27 mouse cellular contexts compared by ENCODE assay signal in the genomic region with DNA sequence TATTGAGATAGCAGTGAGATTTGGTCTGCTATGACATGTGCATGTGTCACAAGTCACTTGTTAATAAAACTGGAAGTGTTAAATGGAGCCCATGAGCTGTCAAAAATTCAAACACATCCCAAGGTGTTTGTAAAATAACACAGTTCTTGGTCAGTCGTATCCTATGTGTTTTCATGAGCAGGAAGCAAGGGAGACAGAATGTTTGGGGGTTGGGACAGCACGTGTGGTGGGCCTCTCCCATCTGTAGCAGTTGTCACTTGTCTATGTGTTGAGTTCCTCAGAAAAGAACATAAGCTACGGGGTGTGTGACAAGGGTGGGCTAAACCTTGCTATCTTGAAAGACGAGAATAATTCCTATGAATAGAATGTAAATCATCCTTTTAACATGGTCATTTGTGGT. TPM values are rescaled to one million over a fixed set of nuclear protein-coding genes. Genes with fewer than 3 reads are reported as not detected.
DNase-seq lines count a peak whose midpoint lies in the region; ATAC-seq and TF ChIP-seq lines count a peak whose summit lies in the region.
"Had no signal": no experiment of that assay in that cellular context is flagged by ENCODE, and none has a peak within 500 bp of the region (broad histone marks: within the 10 kb centered on the region; RNA-seq: fewer than 3 reads in every experiment).

No protein-coding gene starts in this region.

- peak overlapping the region; percentile 2; the same call in 1 of the 2 replicates for H3K27ac ChIP-seq in heart, embryonic 11.5 days (ENCODE audit: low read depth, low read length)
- H3K27ac ChIP-seq in heart, postnatal 0 days (ENCODE audit: low read depth): peak overlapping the region; percentile 91
- H3K27ac ChIP-seq: embryonic facial prominence, embryonic 13.5 days; hindbrain, embryonic 12.5 days; limb, embryonic 13.5 days; liver, embryonic 12.5 days; neural tube, embryonic 15.5 days had no signal

- 0 out of 2 replicates have a peak, but pooled peaks have one; percentile 24 for ATAC-seq in heart, embryonic 11.5 days (replicated peaks; ENCODE audit: insufficient number of reproducible peaks, low FRiP score, low TSS enrichment)
- ATAC-seq in heart, postnatal 0 days (ENCODE audit: insufficient read depth, low read depth): peak; percentile 42
- ATAC-seq: intestine, postnatal 0 days; liver, embryonic 12.5 days had no signal

- H3K36me3 ChIP-seq in heart, embryonic 11.5 days (ENCODE audit: control insufficient read depth, insufficient read depth, low read length): no peaks in the 10 kb centered on the region
- H3K36me3 ChIP-seq in heart, postnatal 0 days (replicated peaks; ENCODE audit: control insufficient read depth, insufficient read depth, low read length): no peaks in the 10 kb centered on the region
- H3K36me3 ChIP-seq: embryonic facial prominence, embryonic 13.5 days; hindbrain, embryonic 12.5 days; limb, embryonic 13.5 days; liver, embryonic 12.5 days; neural tube, embryonic 15.5 days had no signal

- no peak overlapping the region for H3K4me2 ChIP-seq in heart, embryonic 11.5 days
- no peak overlapping the region for H3K4me2 ChIP-seq in heart, postnatal 0 days (ENCODE audit: low read depth, low read length)
- H3K4me2 ChIP-seq: embryonic facial prominence, embryonic 13.5 days; hindbrain, embryonic 12.5 days; limb, embryonic 13.5 days; liver, embryonic 12.5 days; midbrain, embryonic 11.5 days; neural tube, embryonic 15.5 days had no signal

- no peak overlapping the region for H3K9ac ChIP-seq in heart, embryonic 11.5 days (ENCODE audit: low read depth, low read length)
- H3K9ac ChIP-seq in heart, postnatal 0 days (replicated peaks; ENCODE audit: low read depth, low read length): no peak overlapping the region
- H3K9ac ChIP-seq: embryonic facial prominence, embryonic 13.5 days; hindbrain, embryonic 12.5 days; limb, embryonic 13.5 days; liver, embryonic 12.5 days; neural tube, embryonic 15.5 days had no signal

- TF ChIP-seq CTCF in heart, postnatal 0 days (IDR thresholded peaks at IDR 0.05; ENCODE audit: low read depth): no peak

- WGBS in heart, embryonic 11.5 days (ENCODE audit: insufficient replicate concordance): 26% methylated on average over 4 of the region's 4 CpGs
- 22% methylated on average over 4 of the region's 4 CpGs for WGBS in heart, postnatal 0 days

- no peaks in the 10 kb centered on the region for H3K27me3 ChIP-seq in heart, embryonic 11.5 days (ENCODE audit: control insufficient read depth, insufficient read depth, low read length)
- no peaks in the 10 kb centered on the region for H3K27me3 ChIP-seq in heart, postnatal 0 days (ENCODE audit: control insufficient read depth, insufficient read depth, low read length)
- H3K27me3 ChIP-seq: embryonic facial prominence, embryonic 13.5 days; hindbrain, embryonic 12.5 days; limb, embryonic 13.5 days; liver, embryonic 12.5 days; neural tube, embryonic 15.5 days had no signal

- peak; percentile 39; the same call in 1 of the 2 replicates for TF ChIP-seq EP300 in heart, postnatal 0 days (IDR thresholded peaks at IDR 0.05; ENCODE audit: low read depth)

- no peak for DNase-seq in heart, adult 11 months
- peak; percentile 67 for DNase-seq in heart, postnatal 0 days (ENCODE audit: low spot score)
- DNase-seq in heart, adult 9 months (ENCODE audit: low spot score in 2 of 2): no peak
- peak; percentile 25 to 32 for DNase-seq in right cerebral cortex, postnatal 36 days (ENCODE audit: low spot score in 2 of 2)
- DNase-seq in right cerebral cortex, postnatal 25 days: no peak
- DNase-seq in adrenal gland, adult 8-10 months: no peak
- DNase-seq: adrenal gland, adult 2 months; cerebellum, adult 8-10 months; cerebellum, postnatal 36 days; embryo, embryonic 11 days; kidney, postnatal 36 days; lung, adult 18-20 months; lung, postnatal 14 days; right cerebral cortex, adult 18-20 months; spleen, adult 18-20 months had no signal

- H3K4me3 ChIP-seq in heart, embryonic 11.5 days (ENCODE audit: low read depth, low read length): no peak overlapping the region
- no peak overlapping the region for H3K4me3 ChIP-seq in heart, postnatal 0 days (ENCODE audit: low read depth, low read length)
- H3K4me3 ChIP-seq: embryonic facial prominence, embryonic 13.5 days; erythroblast, embryonic 14.5 days; hindbrain, embryonic 12.5 days; limb, embryonic 13.5 days; liver, embryonic 12.5 days; neural tube, embryonic 15.5 days had no signal

- H3K4me1 ChIP-seq in heart, embryonic 11.5 days (ENCODE audit: control insufficient read depth, insufficient read depth, low read length): peaks cover 68% of the 10 kb centered on the region
- peaks cover 81% of the 10 kb centered on the region for H3K4me1 ChIP-seq in heart, postnatal 0 days (ENCODE audit: control insufficient read depth, insufficient read depth)
- H3K4me1 ChIP-seq: embryonic facial prominence, embryonic 13.5 days; hindbrain, embryonic 12.5 days; liver, embryonic 12.5 days had no signal

- H3K9me3 ChIP-seq in heart, embryonic 11.5 days (replicated peaks; ENCODE audit: control insufficient read depth, low read length): no peaks in the 10 kb centered on the region
- H3K9me3 ChIP-seq in heart, postnatal 0 days (replicated peaks; ENCODE audit: control insufficient read depth, low read length): no peaks in the 10 kb centered on the region
- H3K9me3 ChIP-seq: embryonic facial prominence, embryonic 13.5 days; hindbrain, embryonic 12.5 days; limb, embryonic 13.5 days; liver, embryonic 12.5 days; neural tube, embryonic 15.5 days had no signal

RNA-seq across cellular contexts. Expression of a gene that starts 51.6 kb away (rescaled TPM):
- polyA plus RNA-seq in heart, embryonic 11.5 days (2014; fragmentation: Nextera tagmentation; extraction: Ambion mirVana): 170 and 202 TPM in 2 replicates
- total RNA-seq in heart, postnatal 0 days (2014; rRNA removed; ENCODE audit: low replicate concordance): 269 and 288 TPM in 2 replicates
- polyA plus RNA-seq in heart, postnatal 0 days (2015; fragmentation: Nextera tagmentation; extraction: Ambion mirVana): 325 and 334 TPM in 2 replicates
- total RNA-seq in adrenal gland, adult 8-10 months (2022): 10 to 100 TPM in 2 of 4 experiments, 1 to 10 TPM in 2; 5.5 to 33.1 (median 13.5) TPM
- total RNA-seq: granulocyte monocyte progenitor cell, adult 5-6 weeks; megakaryocyte progenitor cell, adult 5-6 weeks; MEL had no signal
- polyA plus RNA-seq: erythroblast, embryonic 14.5 days had no signal

Comparison
In these comparisons a context has a peak if more than half of its experiments do, and no peak if none do; other contexts are left out.
1. DNase-seq: peak in heart, postnatal 0 days (single experiment) and right cerebral cortex, postnatal 36 days (2 of 2); none in heart, adult 11 months (single experiment), heart, adult 9 months (0 of 2), right cerebral cortex, postnatal 25 days (single experiment) and adrenal gland, adult 8-10 months (single experiment).